Mouse (Mus musculus): ENCODE results near the gene Psmd8. TPM values are rescaled to one million over a fixed set of nuclear protein-coding genes. Genes with fewer than 3 reads are reported as not detected.
A peak's percentile ranks its signal among the peaks of the same experiment; 100 is the strongest.

Gene Psmd8
- polyA plus RNA-seq, 1 experiment: 127 TPM

DNA sequence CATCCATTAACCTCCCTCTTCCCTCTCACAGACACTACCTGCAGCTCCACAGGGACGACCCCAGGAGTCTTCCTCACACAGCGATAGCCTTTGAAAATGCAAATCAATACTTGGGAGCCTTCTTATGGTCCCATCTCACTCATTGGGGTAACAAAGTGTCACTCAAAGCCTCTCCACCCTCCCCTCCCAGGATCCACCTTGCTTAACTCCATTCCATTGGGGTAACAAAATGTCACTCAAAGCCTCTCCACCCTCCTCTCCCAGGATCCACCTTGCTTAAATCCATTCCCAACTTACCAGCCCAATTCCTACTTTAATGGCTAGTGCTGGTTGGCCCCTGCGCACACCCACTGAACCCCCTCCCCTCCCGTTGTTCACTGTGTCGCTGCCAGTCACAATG, 22.2 kb downstream of the Psmd8 start:
- Histone ChIP-seq H3K27me3 (ENCODE audit: control insufficient read depth, insufficient read depth, low read length) (no peaks in the 10 kb centered on the region), H3K36me3 (ENCODE audit: control insufficient read depth, insufficient read depth, low read length) (peaks cover 13% of the 10 kb centered on the region), H3K27ac (ENCODE audit: insufficient read depth, low read depth, low read length) (no peak overlapping the region), H3K4me1 (ENCODE audit: control insufficient read depth, insufficient read depth, insufficient read length, low read length) (peaks cover 13% of the 10 kb centered on the region), H3K4me3 (ENCODE audit: low read depth, low read length) (no peak overlapping the region)
- TF ChIP-seq CTCF (IDR thresholded peaks at IDR 0.05; ENCODE audit: extremely low read depth, insufficient read length, insufficient replicate concordance, low read depth, low read length): no peak
- no peak for TF ChIP-seq POLR2A (IDR thresholded peaks at IDR 0.05; ENCODE audit: low read depth, low read length)
- 57% methylated on average over 5 of the region's 5 CpGs for WGBS

- Histone ChIP-seq H3K4me1 (ENCODE audit: control insufficient read depth, insufficient read depth, insufficient read length, low read length) (peaks cover 7% of the 10 kb centered on the region; the same call in 1 of the 2 replicates), H3K4me3 (ENCODE audit: low read depth, low read length) (peak within 1 kb of the TSS; percentile 74), H3K36me3 (ENCODE audit: control insufficient read depth, insufficient read depth, low read length) (peaks cover 13% of the 10 kb centered on the region), H3K27ac (ENCODE audit: insufficient read depth, low read depth, low read length) (peak within 1 kb of the TSS; percentile 97), H3K27me3 (ENCODE audit: control insufficient read depth, insufficient read depth, low read length) (no peaks in the 10 kb centered on the region)
- TF ChIP-seq POLR2A (IDR thresholded peaks at IDR 0.05; ENCODE audit: low read depth, low read length) (peak; percentile 49), CTCF (IDR thresholded peaks at IDR 0.05; ENCODE audit: extremely low read depth, insufficient read length, insufficient replicate concordance, low read depth, low read length) (0 out of 2 replicates have a peak, but pooled peaks have one; percentile 11)
- WGBS: 1% methylated on average over 68 of the region's 68 CpGs
These were observed 24.4 kb downstream of the Psmd8 start, which contains the start of gene Fam98c for GRCm38 (mm10) chr7:29155838-29156782. Gene Fam98c, minus strand, starts transcription at chr7:29156234.

DNA sequence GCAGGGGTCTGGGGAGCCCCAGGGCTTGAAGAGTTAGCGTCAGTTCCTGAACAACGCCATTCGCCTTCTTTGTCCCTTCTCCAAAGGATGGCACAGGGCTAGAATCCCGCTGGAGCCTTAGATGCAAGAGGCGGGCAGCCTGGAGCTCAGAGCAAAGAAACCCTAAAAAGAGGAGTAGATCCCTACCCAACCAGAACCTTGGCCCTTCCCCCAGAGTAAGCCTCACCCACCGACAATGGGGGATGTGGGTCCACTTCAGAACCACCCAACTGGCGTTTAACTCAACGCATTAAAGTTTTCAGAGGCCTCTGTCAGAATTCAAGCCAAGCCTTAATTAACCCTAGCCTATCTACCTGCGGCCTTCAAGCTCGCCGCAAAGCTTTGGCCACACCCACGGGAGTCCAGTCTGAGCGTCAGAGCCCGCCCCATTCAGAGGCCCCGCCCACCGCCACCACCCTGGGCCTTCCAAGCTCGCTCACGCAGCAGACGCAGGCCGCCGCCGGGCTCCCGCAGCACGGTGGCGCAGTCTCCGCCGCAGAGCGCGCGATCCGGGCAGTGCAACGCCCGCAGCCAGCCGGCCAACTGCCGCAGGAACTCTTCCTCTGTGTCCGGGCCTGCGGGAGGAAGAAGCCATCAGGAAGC, 25.2 kb downstream of the Psmd8 start:
- 9% methylated on average over 37 of the region's 37 CpGs for WGBS
- Histone ChIP-seq H3K27me3 (ENCODE audit: control insufficient read depth, insufficient read depth, low read length) (no peaks in the 10 kb centered on the region), H3K36me3 (ENCODE audit: control insufficient read depth, insufficient read depth, low read length) (peaks cover 13% of the 10 kb centered on the region), H3K4me3 (ENCODE audit: low read depth, low read length) (peak overlapping the region; percentile 74), H3K27ac (ENCODE audit: insufficient read depth, low read depth, low read length) (peak overlapping the region; percentile 91), H3K4me1 (ENCODE audit: control insufficient read depth, insufficient read depth, insufficient read length, low read length) (peaks cover 7% of the 10 kb centered on the region; the same call in 1 of the 2 replicates)
- TF ChIP-seq POLR2A (IDR thresholded peaks at IDR 0.05; ENCODE audit: low read depth, low read length) (peak; percentile 93), CTCF (IDR thresholded peaks at IDR 0.05; ENCODE audit: extremely low read depth, insufficient read length, insufficient replicate concordance, low read depth, low read length) (no peak)

- peaks cover 13% of the 10 kb centered on the region for H3K36me3 ChIP-seq (ENCODE audit: control insufficient read depth, insufficient read depth, low read length)
- H3K27me3 ChIP-seq (ENCODE audit: control insufficient read depth, insufficient read depth, low read length): no peaks in the 10 kb centered on the region
- TF ChIP-seq POLR2A (IDR thresholded peaks at IDR 0.05; ENCODE audit: low read depth, low read length): no peak
- TF ChIP-seq CTCF (IDR thresholded peaks at IDR 0.05; ENCODE audit: extremely low read depth, insufficient read length, insufficient replicate concordance, low read depth, low read length): no peak
- no peak overlapping the region for H3K27ac ChIP-seq (ENCODE audit: insufficient read depth, low read depth, low read length)
- H3K4me1 ChIP-seq (ENCODE audit: control insufficient read depth, insufficient read depth, insufficient read length, low read length): peaks cover 7% of the 10 kb centered on the region
- 97% methylated on average over 14 of the region's 14 CpGs for WGBS
- H3K4me3 ChIP-seq (ENCODE audit: low read depth, low read length): no peak overlapping the region
These were observed 26.3 kb downstream of the Psmd8 start for GRCm38 (mm10) chr7:29154018-29154720.

- WGBS: 68% methylated on average over 10 of the region's 10 CpGs
- no peak overlapping the region for H3K27ac ChIP-seq (ENCODE audit: insufficient read depth, low read depth, low read length)
- peaks cover 21% of the 10 kb centered on the region for H3K4me1 ChIP-seq (ENCODE audit: control insufficient read depth, insufficient read depth, insufficient read length, low read length)
- TF ChIP-seq POLR2A (IDR thresholded peaks at IDR 0.05; ENCODE audit: low read depth, low read length) (no peak), CTCF (IDR thresholded peaks at IDR 0.05; ENCODE audit: extremely low read depth, insufficient read length, insufficient replicate concordance, low read depth, low read length) (no peak)
- H3K4me3 ChIP-seq (ENCODE audit: low read depth, low read length): no peak overlapping the region
- H3K27me3 ChIP-seq (ENCODE audit: control insufficient read depth, insufficient read depth, low read length): no peaks in the 10 kb centered on the region
- H3K36me3 ChIP-seq (ENCODE audit: control insufficient read depth, insufficient read depth, low read length): peaks cover 13% of the 10 kb centered on the region
These were observed 29.0 kb downstream of the Psmd8 start for GRCm38 (mm10) chr7:29151486-29151885.

GRCm38 (mm10) chr7:29148771-29149170, 31.7 kb downstream of the Psmd8 start:
- Histone ChIP-seq H3K36me3 (ENCODE audit: control insufficient read depth, insufficient read depth, low read length) (0 out of 2 replicates have a peak, but pooled peaks cover 1% of the 10 kb centered on the region), H3K4me1 (ENCODE audit: control insufficient read depth, insufficient read depth, insufficient read length, low read length) (peaks cover 20% of the 10 kb centered on the region), H3K27ac (ENCODE audit: insufficient read depth, low read depth, low read length) (no peak overlapping the region), H3K27me3 (ENCODE audit: control insufficient read depth, insufficient read depth, low read length) (no peaks in the 10 kb centered on the region), H3K4me3 (ENCODE audit: low read depth, low read length) (no peak overlapping the region)
- 71% methylated on average over 15 of the region's 15 CpGs for WGBS
- TF ChIP-seq POLR2A (IDR thresholded peaks at IDR 0.05; ENCODE audit: low read depth, low read length): no peak
- TF ChIP-seq CTCF (IDR thresholded peaks at IDR 0.05; ENCODE audit: extremely low read depth, insufficient read length, insufficient replicate concordance, low read depth, low read length): no peak
